Comparison of ENCODE assay signal across 8 mouse cellular contexts in genomic region chr7:74371208-74371607, GRCm38 (mm10).
A peak's percentile ranks its signal among the peaks of the same experiment; 100 is the strongest.
DNase-seq lines count a peak whose midpoint lies in the region; ATAC-seq and TF ChIP-seq lines count a peak whose summit lies in the region.

No protein-coding gene starts in this region.

- no peaks in the 10 kb centered on the region for H3K79me2 ChIP-seq in MEL (ENCODE audit: control insufficient read depth, insufficient read depth, low read length, poor library complexity)

- no peak overlapping the region for H3K27ac ChIP-seq in MEL (ENCODE audit: control insufficient read depth, low read depth, low read length)
- no peak overlapping the region for H3K27ac ChIP-seq in limb, embryonic 13.5 days

- TF ChIP-seq EP300 in MEL (IDR thresholded peaks at IDR 0.05; ENCODE audit: low read depth in 1 of 2, low read length in 2 of 2) = no peak

- H3K9ac ChIP-seq in MEL (ENCODE audit: control insufficient read depth, low read depth, low read length, poor library complexity, severe bottlenecking) = no peak overlapping the region
- H3K9ac ChIP-seq in limb, embryonic 13.5 days = no peak overlapping the region

- H3K4me2 ChIP-seq in limb, embryonic 13.5 days (replicated peaks) = no peak overlapping the region

- no peaks in the 10 kb centered on the region for H3K9me3 ChIP-seq in MEL (replicated peaks; ENCODE audit: insufficient read depth, low read length)
- H3K9me3 ChIP-seq in limb, embryonic 13.5 days = no peaks in the 10 kb centered on the region

- peaks cover 0 to 17% of the 10 kb centered on the region in 2 experiments for H3K4me1 ChIP-seq in MEL (ENCODE audit: control insufficient read depth in 1 of 2, insufficient read depth in 2 of 2, low read length in 2 of 2)
- H3K4me1 ChIP-seq in limb, embryonic 13.5 days = peaks cover 17% of the 10 kb centered on the region

- H3K36me3 ChIP-seq in MEL (ENCODE audit: control insufficient read depth in 1 of 2, insufficient read depth in 2 of 2, low read length in 2 of 2) = peaks cover 0 to 6% of the 10 kb centered on the region in 2 experiments; a peak in 2 of 4 replicates
- H3K36me3 ChIP-seq in limb, embryonic 13.5 days = no peaks in the 10 kb centered on the region

- no peak for TF ChIP-seq POLR2A in MEL (IDR thresholded peaks at IDR 0.05; ENCODE audit: control insufficient read depth in 1 of 2, insufficient read depth in 1 of 2, low read depth in 1 of 2, low read length in 2 of 2, poor library complexity in 1 of 2)

- WGBS in limb, embryonic 13.5 days = 26% methylated on average over 2 of the region's 2 CpGs

- H3K4me3 ChIP-seq in MEL (ENCODE audit: control insufficient read depth in 1 of 2, insufficient read depth in 1 of 2, low read depth in 2 of 2, low read length in 2 of 2) = no peak overlapping the region
- no peak overlapping the region for H3K4me3 ChIP-seq in limb, embryonic 13.5 days

- TF ChIP-seq RAD21 in MEL (IDR thresholded peaks at IDR 0.05; ENCODE audit: low read depth, low read length) = peak; percentile 77

- no peaks in the 10 kb centered on the region for H3K27me3 ChIP-seq in MEL (ENCODE audit: control insufficient read depth in 1 of 2, insufficient read depth in 2 of 2, low read length in 2 of 2)
- H3K27me3 ChIP-seq in limb, embryonic 13.5 days = peaks cover 30% of the 10 kb centered on the region

- TF ChIP-seq CTCF in MEL (IDR thresholded peaks at IDR 0.05 in 2 of 3, conservative IDR thresholded peaks at IDR 0.05 in 1 of 3; ENCODE audit: control insufficient read depth in 1 of 3, insufficient read depth in 1 of 3, low read depth in 2 of 3, low read length in 3 of 3, poor library complexity in 1 of 3, severe bottlenecking in 1 of 3) = peak; percentile 25 to 65 (median 39); a peak in 5 of 6 replicates

- peak; percentile 24 for DNase-seq in layer of hippocampus, adult 9-11 months
- no peak for DNase-seq in layer of hippocampus, postnatal 25 days (ENCODE audit: extremely low spot score in 1 of 2, low spot score in 1 of 2)
- peak; percentile 51 for DNase-seq in MEL (ENCODE audit: low read depth, low spot score)
- DNase-seq in cerebellum, postnatal 10 days = peak; percentile 76 to 82
- DNase-seq in heart, postnatal 4 days = peak; percentile 56
- peak; percentile 75 for DNase-seq in retina, postnatal 1 day
- no peak for DNase-seq in urinary bladder, adult 2 months (ENCODE audit: low spot score)

- peak; percentile 66; the same call in 1 of the 2 replicates for ATAC-seq in limb, embryonic 13.5 days (ENCODE audit: low FRiP score, low read depth)

TF ChIP-seq in MEL, 35 proteins besides CTCF, POLR2A, EP300 and RAD21:
- TF ChIP-seq ZC3H11A (IDR thresholded peaks at IDR 0.05; ENCODE audit: low read depth, low read length) (peak; percentile 60), POLR2AphosphoS2 (IDR thresholded peaks at IDR 0.05; ENCODE audit: low read length) (no peak), MYC (IDR thresholded peaks at IDR 0.05; ENCODE audit: low read depth, low read length) (no peak), SMC3 (IDR thresholded peaks at IDR 0.05; ENCODE audit: low read depth, low read length) (peak; percentile 54), MYB (IDR thresholded peaks at IDR 0.05; ENCODE audit: low read depth, low read length) (no peak)

Comparison
In these comparisons a context has a peak if more than half of its experiments do, and no peak if none do; other contexts are left out.
1. DNase-seq: peak in layer of hippocampus, adult 9-11 months (single experiment), MEL (single experiment), cerebellum, postnatal 10 days (2 of 2), heart, postnatal 4 days (single experiment) and retina, postnatal 1 day (single experiment); none in layer of hippocampus, postnatal 25 days (0 of 2) and urinary bladder, adult 2 months (single experiment).